Mouse (Mus musculus): Measurements from ENCODE around the gene Mcub.

- TF ChIP-seq CTCF (IDR thresholded peaks at IDR 0.05; ENCODE audit: low read depth, low read length) (no peak), POLR2A (IDR thresholded peaks at IDR 0.05; ENCODE audit: extremely low read depth, insufficient read depth, low read length) (no peak)
Observed at GRCm38 (mm10) chr3:129877327-129877726, 92.7 kb downstream of the Mcub start.

All from liver, adult 2 months (tissue).